Mouse (Mus musculus): ENCODE results near the gene Olfr128. TPM values are rescaled to one million over a fixed set of nuclear protein-coding genes. Genes with fewer than 3 reads are reported as not detected.
"Not testable (repeated sequence)": the region's sequence is repeated elsewhere in the genome, so short reads cannot be mapped to it uniquely, and the experiment has no call there.

Gene Olfr128
- not detected in 2 replicates for polyA plus RNA-seq (2014; fragmentation: Nextera tagmentation; extraction: Ambion mirVana)

DNA sequence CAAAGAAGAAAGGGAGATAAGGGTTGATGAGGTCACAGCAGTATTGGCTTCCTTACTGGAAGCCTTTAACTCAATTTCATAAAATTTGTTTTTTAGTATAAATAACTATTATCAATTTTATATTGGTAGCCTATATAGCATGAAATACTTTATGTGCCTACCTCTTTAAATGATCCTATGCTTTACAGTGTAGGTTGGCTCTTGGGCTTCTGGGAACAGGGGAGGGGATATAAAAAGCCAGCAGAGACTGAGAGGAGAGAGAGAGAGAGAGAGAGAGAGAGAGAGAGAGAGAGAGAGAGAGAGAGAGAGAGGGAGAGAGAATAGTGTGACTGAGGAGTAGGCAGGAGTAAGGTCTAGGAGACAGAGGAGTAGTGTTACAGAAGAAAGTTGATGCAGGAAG, at the start of gene Olfr128:
Gene Olfr128 (plus strand): TSS at position 301 of the 400 bp plus-strand sequence.
- no peaks in the 10 kb centered on the region for H3K36me3 ChIP-seq (ENCODE audit: control insufficient read depth, insufficient read depth, low read length)
- ATAC-seq (replicated peaks; ENCODE audit: low FRiP score) (no peak), DNase-seq (ENCODE audit: low spot score) (no peak)
- H3K9ac ChIP-seq (ENCODE audit: low read length) = no peak within 1 kb of the TSS
- H3K4me1 ChIP-seq (replicated peaks; ENCODE audit: control insufficient read depth, insufficient read depth, low read length) = no peaks in the 10 kb centered on the region
- H3K27ac ChIP-seq (ENCODE audit: low read depth, low read length) = no peak within 1 kb of the TSS
- H3K27me3 ChIP-seq (ENCODE audit: control insufficient read depth, insufficient read depth, low read length) = no peaks in the 10 kb centered on the region
- H3K9me3 ChIP-seq (ENCODE audit: control insufficient read depth, low read length) = no peaks in the 10 kb centered on the region
- no peak within 1 kb of the TSS for H3K4me2 ChIP-seq (ENCODE audit: low read depth, low read length, severe bottlenecking)
- no peak within 1 kb of the TSS for H3K4me3 ChIP-seq (ENCODE audit: low read depth, low read length)

DNA sequence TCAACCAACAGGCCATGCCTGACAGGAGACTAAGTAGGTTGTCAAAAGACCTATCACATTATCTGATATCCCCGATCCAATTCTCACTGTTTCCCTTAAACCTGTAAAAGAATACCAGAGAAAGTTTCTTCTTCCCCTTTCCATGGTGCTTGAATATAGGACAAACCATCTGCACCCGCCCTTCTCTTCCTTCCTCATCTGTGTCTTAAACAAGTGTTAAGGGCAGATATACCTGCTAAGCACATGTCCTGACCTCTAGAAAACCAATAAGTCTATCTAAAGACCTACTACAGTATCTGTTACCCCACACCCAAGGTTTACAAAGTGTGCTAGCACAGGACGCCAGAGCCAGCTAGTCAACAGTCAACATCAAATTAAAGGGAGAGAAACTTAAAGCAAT, 46.5 kb upstream of the Olfr128 start:
- H3K4me1 ChIP-seq (replicated peaks; ENCODE audit: control insufficient read depth, insufficient read depth, low read length) = no peaks in the 10 kb centered on the region
- H3K9me3 ChIP-seq (ENCODE audit: control insufficient read depth, low read length) = no peaks in the 10 kb centered on the region
- no peak overlapping the region for H3K4me3 ChIP-seq (ENCODE audit: low read depth, low read length)
- H3K4me2 ChIP-seq (ENCODE audit: low read depth, low read length, severe bottlenecking) = no peak overlapping the region
- no peaks in the 10 kb centered on the region for H3K36me3 ChIP-seq (ENCODE audit: control insufficient read depth, insufficient read depth, low read length)
- ATAC-seq (replicated peaks; ENCODE audit: low FRiP score) = no peak
- DNase-seq (ENCODE audit: low spot score) = no peak
- H3K27ac ChIP-seq (ENCODE audit: low read depth, low read length) = no peak overlapping the region
- H3K9ac ChIP-seq (ENCODE audit: low read length) = no peak overlapping the region
- WGBS = 88% methylated on average over 3 of the region's 3 CpGs
- no peaks in the 10 kb centered on the region for H3K27me3 ChIP-seq (ENCODE audit: control insufficient read depth, insufficient read depth, low read length)

DNA sequence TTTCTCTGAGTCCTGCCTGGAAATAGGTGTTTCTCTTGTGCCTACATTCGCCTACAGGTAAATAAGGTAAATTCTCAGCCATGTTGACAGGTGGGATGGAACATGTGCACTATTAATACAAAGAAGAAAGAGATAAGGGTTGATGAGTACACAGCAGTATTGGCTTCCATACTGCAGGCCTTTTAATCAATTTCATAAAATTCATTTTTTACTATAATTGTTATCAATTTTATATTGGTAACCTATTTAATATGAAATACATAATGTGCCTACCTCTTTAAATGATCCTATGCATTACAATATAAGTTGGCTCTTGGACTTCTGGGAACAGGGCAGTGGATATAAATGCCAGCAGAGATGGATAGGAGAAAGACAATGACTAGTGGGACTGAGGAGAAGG, 20.2 kb upstream of the Olfr128 start, which contains the start of gene Olfr127:
Gene Olfr127 (plus strand): TSS at position 301 of the 400 bp plus-strand sequence.
- DNase-seq (ENCODE audit: low spot score) = no peak
- no peak within 1 kb of the TSS for H3K4me2 ChIP-seq (ENCODE audit: low read depth, low read length, severe bottlenecking)
- H3K36me3 ChIP-seq (ENCODE audit: control insufficient read depth, insufficient read depth, low read length) = no peaks in the 10 kb centered on the region
- H3K9me3 ChIP-seq (ENCODE audit: control insufficient read depth, low read length) = no peaks in the 10 kb centered on the region
- H3K4me3 ChIP-seq (ENCODE audit: low read depth, low read length) = no peak within 1 kb of the TSS
- ATAC-seq (replicated peaks; ENCODE audit: low FRiP score) = no peak
- no peak within 1 kb of the TSS for H3K27ac ChIP-seq (ENCODE audit: low read depth, low read length)
- 81% methylated on average over 1 of the region's 1 CpGs for WGBS
- H3K27me3 ChIP-seq (ENCODE audit: control insufficient read depth, insufficient read depth, low read length) = no peaks in the 10 kb centered on the region
- H3K9ac ChIP-seq (ENCODE audit: low read length) = no peak within 1 kb of the TSS
- no peaks in the 10 kb centered on the region for H3K4me1 ChIP-seq (replicated peaks; ENCODE audit: control insufficient read depth, insufficient read depth, low read length)

DNA sequence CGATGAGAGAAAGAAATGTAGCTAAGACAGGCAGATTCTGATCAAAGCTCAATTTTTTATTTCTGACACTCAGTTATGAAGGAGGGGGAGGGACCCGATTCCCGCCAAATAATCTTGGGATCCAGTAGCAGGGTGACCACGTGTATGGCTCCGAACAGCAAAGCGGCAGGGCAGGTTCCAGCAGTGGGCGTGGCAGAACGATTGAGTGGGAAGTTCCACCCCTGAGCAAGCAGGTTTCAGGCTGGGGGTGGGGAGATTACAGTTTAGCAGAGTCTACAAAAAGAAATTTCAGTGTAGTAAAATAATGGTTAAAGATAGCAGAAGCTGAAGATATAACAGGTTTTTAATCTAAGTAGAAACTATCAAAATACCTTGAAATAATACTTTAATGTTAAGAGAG, 13.5 kb upstream of the Olfr128 start:
- DNase-seq (ENCODE audit: low spot score); H3K9me3 ChIP-seq (ENCODE audit: control insufficient read depth, low read length); H3K9ac ChIP-seq (ENCODE audit: low read length); H3K27ac ChIP-seq (ENCODE audit: low read depth, low read length); H3K4me1 ChIP-seq (replicated peaks; ENCODE audit: control insufficient read depth, insufficient read depth, low read length); H3K36me3 ChIP-seq (ENCODE audit: control insufficient read depth, insufficient read depth, low read length); H3K4me3 ChIP-seq (ENCODE audit: low read depth, low read length); H3K4me2 ChIP-seq (ENCODE audit: low read depth, low read length, severe bottlenecking); ATAC-seq (replicated peaks; ENCODE audit: low FRiP score); H3K27me3 ChIP-seq (ENCODE audit: control insufficient read depth, insufficient read depth, low read length): not testable (repeated sequence)
- WGBS = 84% methylated on average over 8 of the region's 8 CpGs

DNA sequence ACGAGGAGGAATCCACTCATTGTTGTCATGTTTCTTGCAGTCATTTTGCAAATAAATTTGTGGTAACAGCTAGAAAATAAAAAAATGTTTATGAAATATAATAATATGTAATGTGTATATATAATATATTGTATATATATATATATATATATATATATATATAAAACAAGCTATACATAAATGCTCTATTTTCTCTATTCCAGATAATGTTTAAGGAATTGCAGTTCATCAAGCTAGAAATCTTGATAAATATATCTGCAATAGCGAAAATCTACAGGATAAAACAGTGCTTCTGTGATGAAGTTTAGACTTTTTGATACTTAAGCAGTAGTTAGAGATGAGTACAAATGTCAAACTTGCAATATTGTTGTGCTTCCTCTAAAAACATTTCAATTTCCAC, 32.6 kb downstream of the Olfr128 start, which contains the start of gene Olfr761:
Gene Olfr761 (minus strand): TSS at position 101 of the 400 bp plus-strand sequence.
- Histone ChIP-seq H3K36me3 (ENCODE audit: control insufficient read depth, insufficient read depth, low read length) (no peaks in the 10 kb centered on the region), H3K27ac (ENCODE audit: low read depth, low read length) (no peak within 1 kb of the TSS), H3K9ac (ENCODE audit: low read length) (no peak within 1 kb of the TSS), H3K4me3 (ENCODE audit: low read depth, low read length) (no peak within 1 kb of the TSS), H3K27me3 (ENCODE audit: control insufficient read depth, insufficient read depth, low read length) (no peaks in the 10 kb centered on the region), H3K9me3 (ENCODE audit: control insufficient read depth, low read length) (no peaks in the 10 kb centered on the region), H3K4me1 (replicated peaks; ENCODE audit: control insufficient read depth, insufficient read depth, low read length) (no peaks in the 10 kb centered on the region), H3K4me2 (ENCODE audit: low read depth, low read length, severe bottlenecking) (no peak within 1 kb of the TSS)
- no peak for ATAC-seq (replicated peaks; ENCODE audit: low FRiP score)
- no peak for DNase-seq (ENCODE audit: low spot score)
- 84% methylated on average over 2 of the region's 2 CpGs for WGBS

DNA sequence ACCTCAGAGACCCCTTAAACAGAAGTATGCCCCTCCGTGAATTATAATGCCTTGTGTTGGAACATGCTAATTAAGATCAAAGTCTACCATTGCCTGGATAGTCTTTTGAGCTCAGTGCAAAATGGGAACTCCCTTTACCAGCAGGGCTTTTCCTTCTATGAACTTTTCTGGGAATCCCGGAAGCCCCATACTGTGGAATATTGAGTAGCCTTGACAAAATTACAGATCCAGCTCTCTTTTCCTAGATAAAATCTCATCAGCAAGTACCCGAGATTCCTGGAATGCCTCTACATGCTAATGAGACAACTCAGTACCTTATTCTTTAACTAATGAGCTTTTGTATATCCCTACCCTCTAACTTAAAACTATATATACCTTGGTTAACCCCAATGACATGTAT, 53.2 kb downstream of the Olfr128 start:
- ATAC-seq (replicated peaks; ENCODE audit: low FRiP score) = no peak
- Histone ChIP-seq H3K4me2 (ENCODE audit: low read depth, low read length, severe bottlenecking) (no peak overlapping the region), H3K9ac (ENCODE audit: low read length) (no peak overlapping the region), H3K9me3 (ENCODE audit: control insufficient read depth, low read length) (no peaks in the 10 kb centered on the region), H3K27me3 (ENCODE audit: control insufficient read depth, insufficient read depth, low read length) (no peaks in the 10 kb centered on the region), H3K27ac (ENCODE audit: low read depth, low read length) (no peak overlapping the region), H3K4me1 (replicated peaks; ENCODE audit: control insufficient read depth, insufficient read depth, low read length) (no peaks in the 10 kb centered on the region), H3K36me3 (ENCODE audit: control insufficient read depth, insufficient read depth, low read length) (no peaks in the 10 kb centered on the region), H3K4me3 (ENCODE audit: low read depth, low read length) (no peak overlapping the region)
- 90% methylated on average over 3 of the region's 3 CpGs for WGBS
- DNase-seq (ENCODE audit: low spot score) = no peak

Other genes starting within 250 kb of the Olfr128 start
- gene Olfr119, start 224.0 kb upstream of the Olfr128 start, polyA plus RNA-seq (2014; fragmentation: Nextera tagmentation; extraction: Ambion mirVana) = not detected in 2 replicates
- gene Olfr120, start 198.7 kb upstream of the Olfr128 start, polyA plus RNA-seq (2014; fragmentation: Nextera tagmentation; extraction: Ambion mirVana) = not detected in 2 replicates
- gene Olfr121, start 171.7 kb upstream of the Olfr128 start, polyA plus RNA-seq (2014; fragmentation: Nextera tagmentation; extraction: Ambion mirVana) = not detected in 2 replicates
- gene Olfr122, start 151.9 kb upstream of the Olfr128 start, polyA plus RNA-seq (2014; fragmentation: Nextera tagmentation; extraction: Ambion mirVana) = not detected in 2 replicates
- gene Olfr123, start 127.0 kb upstream of the Olfr128 start, polyA plus RNA-seq (2014; fragmentation: Nextera tagmentation; extraction: Ambion mirVana) = not detected in 2 replicates
- not detected in 2 replicates for gene Olfr124, start 120.7 kb upstream of the Olfr128 start, polyA plus RNA-seq (2014; fragmentation: Nextera tagmentation; extraction: Ambion mirVana)
- gene Olfr125, start 87.6 kb upstream of the Olfr128 start, polyA plus RNA-seq (2014; fragmentation: Nextera tagmentation; extraction: Ambion mirVana) = not detected in 2 replicates
- gene Olfr126, start 73.1 kb upstream of the Olfr128 start, polyA plus RNA-seq (2014; fragmentation: Nextera tagmentation; extraction: Ambion mirVana) = not detected in 2 replicates
- not detected in 2 replicates for gene Olfr127, start 20.1 kb upstream of the Olfr128 start, polyA plus RNA-seq (2014; fragmentation: Nextera tagmentation; extraction: Ambion mirVana)
- not detected in 2 replicates for gene Olfr761, start 32.5 kb downstream of the Olfr128 start, polyA plus RNA-seq (2014; fragmentation: Nextera tagmentation; extraction: Ambion mirVana)
- not detected in 2 replicates for gene Olfr129, start 139.5 kb downstream of the Olfr128 start, polyA plus RNA-seq (2014; fragmentation: Nextera tagmentation; extraction: Ambion mirVana)
- not detected in 2 replicates for gene Olfr130, start 143.4 kb downstream of the Olfr128 start, polyA plus RNA-seq (2014; fragmentation: Nextera tagmentation; extraction: Ambion mirVana)
- not detected in 2 replicates for gene Olfr131, start 168.1 kb downstream of the Olfr128 start, polyA plus RNA-seq (2014; fragmentation: Nextera tagmentation; extraction: Ambion mirVana)
- not detected in 2 replicates for gene Olfr132, start 214.0 kb downstream of the Olfr128 start, polyA plus RNA-seq (2014; fragmentation: Nextera tagmentation; extraction: Ambion mirVana)
- not detected in 2 replicates for gene Olfr133, start 224.7 kb downstream of the Olfr128 start, polyA plus RNA-seq (2014; fragmentation: Nextera tagmentation; extraction: Ambion mirVana)